Mouse (Mus musculus): ENCODE results near the gene Slc9a5.

Slc9a5 gene

GRCm38 (mm10) chr8:105353583-105354135 is 5.0 kb downstream of the Slc9a5 start:
- DNase-seq (ENCODE audit: low read depth, low spot score) = no peak

GRCm38 (mm10) chr8:105354549-105354948 is 5.9 kb downstream of the Slc9a5 start:
- DNase-seq (ENCODE audit: low read depth, low spot score) = no peak

DNA sequence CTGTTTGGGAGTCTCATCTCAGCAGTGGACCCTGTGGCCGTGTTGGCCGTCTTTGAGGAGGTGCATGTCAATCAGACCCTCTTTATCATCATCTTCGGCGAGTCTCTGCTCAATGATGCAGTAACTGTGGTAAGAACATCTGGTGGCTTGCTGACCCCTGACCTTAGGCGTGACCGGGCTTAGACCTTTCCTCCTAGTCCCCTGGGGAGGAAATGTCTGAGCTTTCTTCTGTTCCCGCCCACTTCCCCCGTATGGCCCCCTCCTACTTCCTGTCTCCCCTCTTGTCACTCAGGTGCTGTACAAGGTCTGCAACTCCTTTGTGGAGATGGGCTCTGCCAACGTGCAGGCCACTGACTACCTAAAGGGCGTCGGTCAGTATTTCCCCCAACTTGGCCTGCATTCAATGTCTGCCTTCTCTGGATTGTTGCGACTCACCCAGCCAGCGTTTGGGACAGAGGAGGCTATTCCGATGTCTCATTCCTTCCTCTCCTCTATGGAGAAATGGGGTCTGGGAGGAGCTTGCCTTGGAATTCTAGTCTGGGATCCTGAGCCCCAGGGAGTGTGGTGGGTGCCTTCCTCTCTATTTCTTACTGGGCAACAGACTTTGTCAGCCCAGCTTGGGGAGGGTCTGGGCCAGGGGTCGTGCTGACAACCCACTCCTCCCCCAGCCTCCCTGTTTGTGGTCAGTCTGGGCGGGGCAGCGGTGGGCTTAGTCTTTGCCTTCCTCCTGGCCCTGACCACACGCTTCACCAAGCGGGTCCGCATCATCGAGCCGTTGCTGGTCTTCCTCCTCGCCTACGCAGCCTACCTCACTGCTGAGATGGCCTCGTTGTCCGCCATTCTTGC is 6.8 kb downstream of the Slc9a5 start:
- peak; percentile 82 for DNase-seq (ENCODE audit: low read depth, low spot score)

DNA sequence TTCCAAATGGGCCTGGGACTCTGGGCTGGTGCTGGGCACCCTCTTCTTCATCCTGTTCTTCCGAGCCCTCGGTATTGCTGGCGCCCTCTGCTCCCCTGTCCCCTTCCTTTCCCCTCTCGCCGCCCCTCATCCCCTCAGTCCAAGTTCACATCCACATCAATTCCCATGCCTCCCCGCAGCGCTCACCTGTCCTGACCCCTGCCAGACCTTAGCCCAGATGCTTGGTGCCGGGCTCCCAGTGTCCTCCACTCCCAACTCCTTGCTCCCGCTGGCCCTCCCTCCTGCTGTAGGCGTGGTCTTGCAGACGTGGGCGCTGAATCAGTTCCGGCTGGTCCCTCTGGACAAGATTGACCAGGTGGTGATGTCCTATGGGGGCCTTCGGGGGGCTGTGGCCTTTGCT is 8.0 kb downstream of the Slc9a5 start:
- DNase-seq (ENCODE audit: low read depth, low spot score) = no peak

GRCm38 (mm10) chr8:105359208-105359607 is 10.6 kb downstream of the Slc9a5 start:
- DNase-seq (ENCODE audit: low read depth, low spot score) = no peak

GRCm38 (mm10) chr8:105359646-105360045 is 11.0 kb downstream of the Slc9a5 start:
- DNase-seq (ENCODE audit: low read depth, low spot score) = peak; percentile 56

DNA sequence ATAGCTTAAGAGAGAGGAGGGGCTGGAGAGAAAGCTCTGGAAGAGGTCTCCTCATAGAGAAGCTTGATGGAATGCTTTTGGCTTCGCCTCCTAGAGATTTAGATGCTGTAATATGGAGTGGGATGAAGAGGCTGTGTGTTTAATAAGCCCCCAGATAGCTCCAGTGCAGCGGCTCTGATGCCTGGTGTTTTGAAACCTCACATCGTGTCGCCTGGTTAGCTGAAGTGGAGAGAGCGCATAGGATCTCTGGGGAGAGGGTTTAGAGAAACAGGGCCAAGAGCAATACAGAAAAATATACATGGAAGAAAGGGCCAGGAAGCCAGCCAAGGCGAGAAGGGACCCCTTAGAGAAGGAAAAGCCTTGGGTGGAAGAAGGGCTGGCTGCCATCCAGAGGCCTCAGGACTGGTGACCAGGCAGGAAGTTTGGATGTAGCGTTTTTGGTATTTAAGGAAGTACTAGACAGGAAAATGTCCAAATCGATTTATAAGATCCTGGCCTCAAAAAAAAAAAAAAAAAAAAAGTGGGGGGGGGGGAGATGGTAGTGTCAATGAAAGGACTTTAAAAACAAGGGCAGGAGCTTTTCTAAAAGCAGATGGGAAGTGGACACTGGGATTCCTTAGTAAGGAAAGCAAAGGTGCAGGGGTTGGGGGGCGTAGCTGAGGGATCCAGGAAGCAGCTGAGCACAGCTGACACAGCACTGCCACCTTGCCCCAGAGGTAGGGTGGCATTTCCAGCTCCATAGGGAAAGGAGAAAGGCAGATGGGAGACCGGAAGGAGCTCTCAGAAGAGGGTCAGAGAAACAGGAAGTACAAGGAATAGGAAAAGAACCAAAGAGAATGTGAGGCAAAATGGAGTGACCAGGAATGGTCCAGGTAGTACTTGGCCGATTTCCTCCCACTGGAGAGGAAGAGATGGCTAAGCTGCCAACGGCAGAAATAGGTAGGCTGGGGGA is 13.4 kb downstream of the Slc9a5 start:
- DNase-seq (ENCODE audit: low read depth, low spot score) = no peak

DNA sequence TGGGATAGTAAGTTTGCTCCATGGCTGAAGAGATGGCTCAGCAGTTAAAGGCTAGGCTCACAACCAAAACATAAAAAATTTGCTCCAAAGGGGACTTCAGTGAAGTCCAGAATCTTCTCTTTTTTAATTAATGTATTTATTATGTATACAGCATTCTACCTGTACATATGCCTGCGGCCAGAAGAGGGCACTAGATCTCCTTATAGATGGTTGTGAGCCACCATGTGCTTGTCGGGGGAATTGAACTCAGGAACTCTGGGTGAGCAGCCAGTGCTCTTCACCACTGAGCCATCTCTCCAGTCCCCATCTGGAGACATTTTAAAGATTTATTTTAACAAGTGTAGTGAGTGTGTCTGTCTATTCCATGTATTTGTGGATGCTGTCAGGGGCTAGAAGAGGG is 18.5 kb downstream of the Slc9a5 start:
- peak; percentile 61 for DNase-seq (ENCODE audit: low read depth, low spot score)

DNA sequence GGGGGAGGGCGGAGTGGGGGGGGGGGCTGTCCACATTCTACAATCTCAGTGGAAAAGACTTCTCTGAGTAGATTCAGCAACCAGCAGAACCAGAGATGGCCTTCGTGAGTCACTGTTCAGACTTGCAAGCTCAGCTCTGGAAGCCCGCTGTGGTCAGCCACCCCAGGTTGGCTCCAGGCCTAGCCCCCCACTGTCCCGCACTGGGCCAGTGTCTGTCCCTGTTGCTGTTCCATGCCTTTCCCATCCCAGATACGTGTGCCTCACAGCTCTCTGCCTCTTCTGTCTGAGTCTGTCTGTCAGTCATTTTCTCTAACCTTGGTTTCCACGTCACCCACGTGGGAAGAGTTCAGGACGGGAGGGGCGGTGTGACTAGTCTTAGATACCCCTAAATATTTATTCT is 23.8 kb downstream of the Slc9a5 start:
- DNase-seq (ENCODE audit: low read depth, low spot score) = no peak

DNA sequence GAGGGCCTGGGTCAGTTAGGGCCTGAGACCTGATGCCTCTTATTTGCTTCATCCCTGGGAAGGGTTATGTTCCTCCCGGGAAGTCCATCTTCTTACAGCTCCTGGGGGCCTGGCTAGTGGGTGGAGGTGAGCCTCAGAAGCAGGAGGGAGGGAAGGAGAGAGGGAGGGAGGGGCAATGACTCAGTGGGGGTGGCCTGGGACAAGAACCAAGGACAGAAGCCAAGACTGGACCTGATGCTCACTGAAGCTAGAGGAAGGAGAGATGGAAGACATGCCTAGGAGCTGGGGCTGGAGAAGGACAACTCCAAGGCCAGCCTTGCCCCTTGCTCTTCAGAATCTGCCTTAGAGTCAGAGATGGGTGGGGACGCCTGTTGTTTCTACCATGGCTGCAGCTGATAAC is 24.4 kb downstream of the Slc9a5 start, which contains the start of gene Plekhg4:
TSS of gene Plekhg4 (plus strand) at position 243 of the 400 bp plus-strand sequence.
- DNase-seq (ENCODE audit: low read depth, low spot score) = no peak

DNA sequence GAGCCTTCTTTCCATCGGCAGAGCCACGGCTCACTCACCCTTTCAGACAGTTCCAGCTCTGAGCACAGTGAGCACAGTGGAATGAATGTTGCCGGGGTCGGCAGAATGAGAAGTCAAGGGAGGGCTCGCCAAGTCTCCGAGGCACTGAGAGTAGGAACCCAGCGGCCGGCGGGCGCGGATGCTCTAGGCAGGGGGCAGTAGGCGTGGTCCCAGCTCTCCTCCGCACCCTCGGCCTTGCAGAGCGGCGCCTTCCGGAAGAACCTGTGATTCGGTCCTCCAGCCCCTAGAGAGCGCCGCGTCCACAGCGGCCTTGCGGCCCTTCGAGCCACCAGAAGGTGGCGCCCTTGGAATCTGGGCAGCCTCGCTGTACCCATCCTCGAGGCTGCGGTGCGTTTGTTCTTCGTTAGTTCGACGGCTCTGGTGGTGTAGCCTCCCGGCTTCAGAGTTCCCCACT is 25.9 kb downstream of the Slc9a5 start:
- DNase-seq (ENCODE audit: low read depth, low spot score) = peak; percentile 92

- DNase-seq (ENCODE audit: low read depth, low spot score) = no peak
Measured at GRCm38 (mm10) chr8:105378673-105379072, 30.0 kb downstream of the Slc9a5 start.

GRCm38 (mm10) chr8:105380308-105380707 is 31.7 kb downstream of the Slc9a5 start:
- no peak for DNase-seq (ENCODE audit: low read depth, low spot score)

DNA sequence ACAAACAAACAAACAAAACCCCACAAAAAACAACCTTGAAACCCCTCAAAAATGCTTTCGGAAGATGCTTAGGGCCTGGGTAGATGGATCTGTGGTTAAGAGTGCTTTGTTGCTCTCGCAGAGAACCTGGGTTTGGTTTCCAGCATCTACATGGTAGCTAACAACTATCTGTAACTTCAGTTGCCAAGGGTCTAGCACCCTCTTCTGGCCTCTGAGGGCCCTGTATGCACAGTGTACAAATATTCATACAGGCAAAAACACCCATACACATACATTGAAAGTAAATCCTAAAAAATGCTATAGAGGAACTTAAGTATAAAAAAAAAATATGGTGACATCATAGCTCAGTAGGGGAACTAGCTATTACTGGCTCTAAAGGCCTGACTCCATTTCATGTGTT is 35.4 kb downstream of the Slc9a5 start:
- DNase-seq (ENCODE audit: low read depth, low spot score) = no peak

GRCm38 (mm10) chr8:105387151-105387550 is 38.5 kb downstream of the Slc9a5 start:
- no peak for DNase-seq (ENCODE audit: low read depth, low spot score)

DNA sequence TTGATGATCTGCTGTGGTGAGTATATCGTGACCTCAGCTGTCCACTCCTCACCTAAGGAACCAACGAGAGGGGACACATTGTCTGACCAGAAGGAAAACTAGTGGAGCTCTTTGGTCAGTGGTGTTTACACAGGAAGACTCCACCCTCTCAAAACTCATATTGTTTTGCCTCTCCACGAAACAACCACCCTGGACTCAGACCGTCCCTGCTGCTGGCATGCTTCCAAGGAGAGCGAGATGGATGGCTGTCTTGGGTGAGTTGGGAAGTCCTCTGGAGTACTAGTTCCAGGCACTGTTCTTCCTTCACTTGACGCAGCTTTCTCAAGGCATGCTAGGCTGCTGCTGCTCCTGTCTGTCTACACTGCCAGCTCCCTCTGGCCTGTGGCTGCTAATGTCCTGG is 40.5 kb downstream of the Slc9a5 start:
- no peak for DNase-seq (ENCODE audit: low read depth, low spot score)

- no peak for DNase-seq (ENCODE audit: low read depth, low spot score)
Measured at GRCm38 (mm10) chr8:105393089-105393787, 44.6 kb downstream of the Slc9a5 start.

DNA sequence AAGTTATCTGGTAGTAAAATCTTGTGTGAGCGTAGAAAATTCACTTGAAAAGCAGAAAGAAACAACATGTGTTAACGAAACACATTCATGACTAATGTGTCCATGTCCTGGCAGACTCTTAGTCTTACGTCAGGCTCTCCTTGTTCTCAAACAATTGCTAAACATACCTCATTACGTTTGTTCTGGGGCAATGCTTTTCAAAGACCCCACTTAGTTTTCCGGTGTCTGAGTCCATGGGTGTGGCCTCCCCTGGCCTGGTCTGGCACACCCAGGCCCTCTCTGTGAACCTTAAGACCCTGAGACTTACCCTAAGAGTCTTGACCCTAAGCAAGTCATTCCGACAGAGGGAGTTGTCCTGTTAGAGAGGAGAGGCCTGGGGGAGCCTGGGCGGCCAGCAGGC is 45.3 kb downstream of the Slc9a5 start:
- peak; percentile 29 for DNase-seq (ENCODE audit: low read depth, low spot score)

DNA sequence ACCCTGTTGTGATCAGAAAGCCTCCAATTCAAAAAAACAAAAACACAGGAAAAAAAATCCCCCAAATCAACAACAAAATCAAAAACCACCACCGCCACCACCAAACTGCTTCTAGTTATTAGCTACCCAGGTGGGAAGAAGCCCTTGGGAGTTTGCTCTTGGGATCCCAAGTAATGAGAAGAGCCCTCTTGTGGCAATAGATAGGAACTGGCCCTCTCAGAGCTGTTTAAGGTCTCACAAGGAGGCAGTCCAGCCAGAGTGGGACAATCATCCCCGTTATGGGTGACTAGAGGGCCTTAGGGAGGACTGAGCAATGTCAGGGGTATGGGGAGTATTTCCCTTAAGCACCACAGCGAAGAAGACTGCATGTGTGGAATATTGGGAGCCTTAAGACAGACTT is 49.1 kb downstream of the Slc9a5 start:
- peak; percentile 81 for DNase-seq (ENCODE audit: low read depth, low spot score)

GRCm38 (mm10) chr8:105400016-105400415 is 51.4 kb downstream of the Slc9a5 start:
- no peak for DNase-seq (ENCODE audit: low read depth, low spot score)

GRCm38 (mm10) chr8:105403467-105403866 is 54.8 kb downstream of the Slc9a5 start:
- no peak for DNase-seq (ENCODE audit: low read depth, low spot score)
